Mouse (Mus musculus) lung, adult 18-20 months (tissue): ENCODE data around the gene Olfr1161.
"Not testable (repeated sequence)": the region's sequence is repeated elsewhere in the genome, so short reads cannot be mapped to it uniquely, and the experiment has no call there.

ENCODE experiments used
- DNase-seq, 2 experiments: peaks; one replicate each; pipeline ENCODE4 v3.0.0; 2022; ENCODE audit warnings: mixed read lengths in 2 of 2

The Olfr1161 gene

GRCm38 (mm10) chr2:88022474-88022873 lies at the start of gene Olfr1161:
Olfr1161 (plus strand) TSS chr2:88022774.
- DNase-seq, result not testable (repeated sequence)

- no peak for DNase-seq
Measured at GRCm38 (mm10) chr2:87974563-87974962, 48.0 kb upstream of the Olfr1161 start, which contains the start of gene Olfr74. Olfr74 (minus strand) TSS chr2:87974663.

- DNase-seq, result no peak
Measured at GRCm38 (mm10) chr2:87989813-87990212, 32.8 kb upstream of the Olfr1161 start, which contains the start of gene Olfr1158. Olfr1158 (plus strand) TSS chr2:87990113.

- no peak for DNase-seq
Measured at GRCm38 (mm10) chr2:88007515-88008318, 14.9 kb upstream of the Olfr1161 start, which contains the start of gene Olfr1160. Olfr1160 (minus strand) TSS chr2:88008268.

GRCm38 (mm10) chr2:88037599-88037998 lies 15.0 kb downstream of the Olfr1161 start, which contains the start of gene Olfr73:
Olfr73 (minus strand) TSS chr2:88037699.
- DNase-seq, result no peak

GRCm38 (mm10) chr2:88051029-88051428 lies 28.5 kb downstream of the Olfr1161 start, which contains the start of gene Olfr1162:
Olfr1162 (minus strand) TSS chr2:88051129.
- DNase-seq, result no peak

- DNase-seq, result no peak
Measured at GRCm38 (mm10) chr2:88063587-88063986, 41.0 kb downstream of the Olfr1161 start.

GRCm38 (mm10) chr2:88071730-88072129 lies 49.2 kb downstream of the Olfr1161 start, which contains the start of gene Olfr1163:
Olfr1163 (minus strand) TSS chr2:88071830.
- DNase-seq, result no peak
